Mouse (Mus musculus): ENCODE data around the gene Slc44a2. TPM values are rescaled to one million over a fixed set of nuclear protein-coding genes. Genes with fewer than 3 reads are reported as not detected.

The Slc44a2 gene
- polyA plus RNA-seq, 1 experiment: 47.1 TPM

GRCm38 (mm10) chr9:21327569-21327968 lies 7.1 kb downstream of the Slc44a2 start:
- Histone ChIP-seq H3K27ac (ENCODE audit: control insufficient read depth, insufficient read depth, low read depth, low read length) (peak overlapping the region; percentile 23; the same call in 1 of the 2 replicates), H3K4me3 (ENCODE audit: control insufficient read depth, low read depth, low read length) (no peak overlapping the region), H3K4me1 (ENCODE audit: control insufficient read depth, insufficient read depth, low read length) (peaks cover 7% of the 10 kb centered on the region), H3K36me3 (ENCODE audit: control insufficient read depth, insufficient read depth, low read length) (no peaks in the 10 kb centered on the region), H3K27me3 (ENCODE audit: control insufficient read depth, insufficient read depth, low read length) (no peaks in the 10 kb centered on the region)
- TF ChIP-seq CTCF (IDR thresholded peaks at IDR 0.05; ENCODE audit: control insufficient read depth, insufficient read depth, insufficient replicate concordance, low read depth, low read length) (no peak), POLR2A (IDR thresholded peaks at IDR 0.05; ENCODE audit: control insufficient read depth, low read depth, low read length) (no peak)

GRCm38 (mm10) chr9:21328041-21328440 lies 7.5 kb downstream of the Slc44a2 start:
- TF ChIP-seq POLR2A (IDR thresholded peaks at IDR 0.05; ENCODE audit: control insufficient read depth, low read depth, low read length) (no peak), CTCF (IDR thresholded peaks at IDR 0.05; ENCODE audit: control insufficient read depth, insufficient read depth, insufficient replicate concordance, low read depth, low read length) (no peak)
- no peak overlapping the region for H3K4me3 ChIP-seq (ENCODE audit: control insufficient read depth, low read depth, low read length)
- H3K27me3 ChIP-seq (ENCODE audit: control insufficient read depth, insufficient read depth, low read length): no peaks in the 10 kb centered on the region
- peak overlapping the region; percentile 67 for H3K27ac ChIP-seq (ENCODE audit: control insufficient read depth, insufficient read depth, low read depth, low read length)
- H3K4me1 ChIP-seq (ENCODE audit: control insufficient read depth, insufficient read depth, low read length): peaks cover 7% of the 10 kb centered on the region
- no peaks in the 10 kb centered on the region for H3K36me3 ChIP-seq (ENCODE audit: control insufficient read depth, insufficient read depth, low read length)

- peaks cover 7% of the 10 kb centered on the region for H3K4me1 ChIP-seq (ENCODE audit: control insufficient read depth, insufficient read depth, low read length)
- no peak overlapping the region for H3K27ac ChIP-seq (ENCODE audit: control insufficient read depth, insufficient read depth, low read depth, low read length)
- H3K36me3 ChIP-seq (ENCODE audit: control insufficient read depth, insufficient read depth, low read length): no peaks in the 10 kb centered on the region
- H3K4me3 ChIP-seq (ENCODE audit: control insufficient read depth, low read depth, low read length): no peak overlapping the region
- TF ChIP-seq POLR2A (IDR thresholded peaks at IDR 0.05; ENCODE audit: control insufficient read depth, low read depth, low read length): no peak
- no peak for TF ChIP-seq CTCF (IDR thresholded peaks at IDR 0.05; ENCODE audit: control insufficient read depth, insufficient read depth, insufficient replicate concordance, low read depth, low read length)
- no peaks in the 10 kb centered on the region for H3K27me3 ChIP-seq (ENCODE audit: control insufficient read depth, insufficient read depth, low read length)
Measured at GRCm38 (mm10) chr9:21329041-21329440, 8.5 kb downstream of the Slc44a2 start.

GRCm38 (mm10) chr9:21329699-21330289 lies 9.3 kb downstream of the Slc44a2 start:
- H3K27ac ChIP-seq (ENCODE audit: control insufficient read depth, insufficient read depth, low read depth, low read length): peak overlapping the region; percentile 69
- no peaks in the 10 kb centered on the region for H3K36me3 ChIP-seq (ENCODE audit: control insufficient read depth, insufficient read depth, low read length)
- H3K27me3 ChIP-seq (ENCODE audit: control insufficient read depth, insufficient read depth, low read length): no peaks in the 10 kb centered on the region
- H3K4me3 ChIP-seq (ENCODE audit: control insufficient read depth, low read depth, low read length): no peak overlapping the region
- peaks cover 7% of the 10 kb centered on the region for H3K4me1 ChIP-seq (ENCODE audit: control insufficient read depth, insufficient read depth, low read length)
- TF ChIP-seq POLR2A (IDR thresholded peaks at IDR 0.05; ENCODE audit: control insufficient read depth, low read depth, low read length) (no peak), CTCF (IDR thresholded peaks at IDR 0.05; ENCODE audit: control insufficient read depth, insufficient read depth, insufficient replicate concordance, low read depth, low read length) (no peak)

GRCm38 (mm10) chr9:21331365-21332140 lies 11.1 kb downstream of the Slc44a2 start:
- peaks cover 7% of the 10 kb centered on the region for H3K4me1 ChIP-seq (ENCODE audit: control insufficient read depth, insufficient read depth, low read length)
- peak overlapping the region; percentile 0; the same call in 1 of the 2 replicates for H3K27ac ChIP-seq (ENCODE audit: control insufficient read depth, insufficient read depth, low read depth, low read length)
- H3K36me3 ChIP-seq (ENCODE audit: control insufficient read depth, insufficient read depth, low read length): no peaks in the 10 kb centered on the region
- TF ChIP-seq CTCF (IDR thresholded peaks at IDR 0.05; ENCODE audit: control insufficient read depth, insufficient read depth, insufficient replicate concordance, low read depth, low read length) (no peak), POLR2A (IDR thresholded peaks at IDR 0.05; ENCODE audit: control insufficient read depth, low read depth, low read length) (no peak)
- no peaks in the 10 kb centered on the region for H3K27me3 ChIP-seq (ENCODE audit: control insufficient read depth, insufficient read depth, low read length)
- no peak overlapping the region for H3K4me3 ChIP-seq (ENCODE audit: control insufficient read depth, low read depth, low read length)

- H3K36me3 ChIP-seq (ENCODE audit: control insufficient read depth, insufficient read depth, low read length): no peaks in the 10 kb centered on the region
- H3K4me3 ChIP-seq (ENCODE audit: control insufficient read depth, low read depth, low read length): no peak overlapping the region
- H3K4me1 ChIP-seq (ENCODE audit: control insufficient read depth, insufficient read depth, low read length): peaks cover 7% of the 10 kb centered on the region
- H3K27me3 ChIP-seq (ENCODE audit: control insufficient read depth, insufficient read depth, low read length): no peaks in the 10 kb centered on the region
- no peak for TF ChIP-seq CTCF (IDR thresholded peaks at IDR 0.05; ENCODE audit: control insufficient read depth, insufficient read depth, insufficient replicate concordance, low read depth, low read length)
- no peak for TF ChIP-seq POLR2A (IDR thresholded peaks at IDR 0.05; ENCODE audit: control insufficient read depth, low read depth, low read length)
- no peak overlapping the region for H3K27ac ChIP-seq (ENCODE audit: control insufficient read depth, insufficient read depth, low read depth, low read length)
Measured at GRCm38 (mm10) chr9:21332161-21333061, 11.9 kb downstream of the Slc44a2 start.

GRCm38 (mm10) chr9:21333523-21333922 lies 13.0 kb downstream of the Slc44a2 start:
- H3K4me1 ChIP-seq (ENCODE audit: control insufficient read depth, insufficient read depth, low read length): peaks cover 10% of the 10 kb centered on the region
- TF ChIP-seq POLR2A (IDR thresholded peaks at IDR 0.05; ENCODE audit: control insufficient read depth, low read depth, low read length) (no peak), CTCF (IDR thresholded peaks at IDR 0.05; ENCODE audit: control insufficient read depth, insufficient read depth, insufficient replicate concordance, low read depth, low read length) (no peak)
- no peak overlapping the region for H3K4me3 ChIP-seq (ENCODE audit: control insufficient read depth, low read depth, low read length)
- H3K27ac ChIP-seq (ENCODE audit: control insufficient read depth, insufficient read depth, low read depth, low read length): no peak overlapping the region
- H3K36me3 ChIP-seq (ENCODE audit: control insufficient read depth, insufficient read depth, low read length): no peaks in the 10 kb centered on the region
- H3K27me3 ChIP-seq (ENCODE audit: control insufficient read depth, insufficient read depth, low read length): no peaks in the 10 kb centered on the region

Measured in testis, adult 2 months (tissue).